Comparison of ENCODE assay signal across 8 mouse cellular contexts in genomic region chr10:59969821-59970449, GRCm38 (mm10). TPM values are rescaled to one million over a fixed set of nuclear protein-coding genes. Genes with fewer than 3 reads are reported as not detected.
DNase-seq lines count a peak whose midpoint lies in the region; ATAC-seq and TF ChIP-seq lines count a peak whose summit lies in the region.

No protein-coding gene starts in this region.

- peak; percentile 48 for DNase-seq in G1E (ENCODE audit: low spot score)
- peak; percentile 83 for DNase-seq in heart, postnatal 14 days
- DNase-seq in kidney, postnatal 4 days: peak; percentile 57 to 71
- peak; percentile 35 for DNase-seq in ovary, postnatal 10 days (ENCODE audit: low spot score)
- DNase-seq in yolk sac, embryonic 10.5 days (ENCODE audit: low spot score): peak; percentile 69

- intact Hi-C loops in heart, postnatal 14 days (cut with DNase I): loop anchor here (1.0 kb wide), 1 partner anchor 19 kb away; the partner anchor contains the start of gene Ddit4

- peak overlapping the region; percentile 81 for H3K9ac ChIP-seq in forebrain, embryonic 13.5 days
- H3K9ac ChIP-seq in lung, embryonic 16.5 days (ENCODE audit: low read length): peak overlapping the region; percentile 79

- H3K27me3 ChIP-seq in G1E (ENCODE audit: insufficient read depth, low read length): no peaks in the 10 kb centered on the region
- H3K27me3 ChIP-seq in forebrain, embryonic 13.5 days: no peaks in the 10 kb centered on the region
- peaks cover 5% of the 10 kb centered on the region; the same call in 1 of the 2 replicates for H3K27me3 ChIP-seq in lung, embryonic 16.5 days (ENCODE audit: control insufficient read depth, insufficient read depth, low read depth, low read length)

- under 1% methylated on average over 25 of the region's 25 CpGs for WGBS in forebrain, embryonic 13.5 days
- whole genome bisulfite sequencing in lung, embryonic 16.5 days: under 1% methylated on average over 25 of the region's 25 CpGs

- H3K27ac ChIP-seq in forebrain, embryonic 13.5 days: peak overlapping the region; percentile 79
- peak overlapping the region; percentile 94 for H3K27ac ChIP-seq in lung, embryonic 16.5 days (ENCODE audit: low read length)

- no peaks in the 10 kb centered on the region for H3K9me3 ChIP-seq in G1E (replicated peaks)
- no peaks in the 10 kb centered on the region for H3K9me3 ChIP-seq in forebrain, embryonic 13.5 days (replicated peaks)
- H3K9me3 ChIP-seq in lung, embryonic 16.5 days (ENCODE audit: control insufficient read depth, low read length): no peaks in the 10 kb centered on the region

- H3K4me1 ChIP-seq in G1E (ENCODE audit: insufficient read depth, low read depth, low read length): peaks cover 56% of the 10 kb centered on the region
- H3K4me1 ChIP-seq in forebrain, embryonic 13.5 days: peaks cover 37% of the 10 kb centered on the region
- H3K4me1 ChIP-seq in lung, embryonic 16.5 days (replicated peaks; ENCODE audit: control insufficient read depth, insufficient read depth, low read length): peaks cover 46% of the 10 kb centered on the region

- H3K4me2 ChIP-seq in forebrain, embryonic 13.5 days: peak overlapping the region; percentile 67
- peak overlapping the region; percentile 85 for H3K4me2 ChIP-seq in lung, embryonic 16.5 days (ENCODE audit: low read depth, low read length)

- H3K4me3 ChIP-seq in G1E (ENCODE audit: low read depth, low read length): peak overlapping the region; percentile 67
- peak overlapping the region; percentile 51 for H3K4me3 ChIP-seq in forebrain, embryonic 13.5 days
- H3K4me3 ChIP-seq in lung, embryonic 16.5 days (ENCODE audit: low read length): peak overlapping the region; percentile 60

- no peak for TF ChIP-seq CTCF in G1E (IDR thresholded peaks at IDR 0.05; ENCODE audit: low read depth, low read length)

- no peaks in the 10 kb centered on the region for H3K36me3 ChIP-seq in G1E (replicated peaks)
- H3K36me3 ChIP-seq in forebrain, embryonic 13.5 days (ENCODE audit: poor library complexity, severe bottlenecking): no peaks in the 10 kb centered on the region
- no peaks in the 10 kb centered on the region for H3K36me3 ChIP-seq in lung, embryonic 16.5 days (ENCODE audit: control insufficient read depth, insufficient read depth, low read length)

- peak; percentile 89 for ATAC-seq in G1E (ENCODE audit: extremely low read depth, insufficient number of reproducible peaks, low FRiP score, poor library complexity, severe bottlenecking)
- ATAC-seq in cerebellum, adult (ENCODE audit: insufficient number of reproducible peaks, low FRiP score, low TSS enrichment): peak; percentile 90
- ATAC-seq in forebrain, embryonic 13.5 days: peak; percentile 71
- peak; percentile 62 for ATAC-seq in lung, embryonic 16.5 days (ENCODE audit: low read depth)

RNA-seq across cellular contexts. Expression of gene Ddit4, which starts 18.3 kb away (rescaled TPM):
- total RNA-seq in G1E (2014; fragmentation: Nextera tagmentation) (21.6 and 27.7 TPM in 2 replicates), G1E (2017) (9.9 TPM in 2 replicates)
- 21.8 and 28.5 TPM in 2 replicates for polyA plus RNA-seq in G1E (2012)
- polyA plus RNA-seq in forebrain, embryonic 13.5 days (2015; fragmentation: Nextera tagmentation; extraction: Ambion mirVana): 69.3 and 71.3 TPM in 2 replicates
- total RNA-seq in heart, postnatal 14 days (2021): 100 to 1,000 TPM; 188 to 191 TPM
- polyA plus RNA-seq in lung, embryonic 16.5 days (2015; fragmentation: Nextera tagmentation; extraction: Ambion mirVana): 36.3 and 39.3 TPM in 2 replicates

RNA-seq across cellular contexts. Expression of gene Ascc1, which starts 32.7 kb away (rescaled TPM):
- 19.3 and 22.2 TPM in 2 replicates for total RNA-seq in G1E (2014; fragmentation: Nextera tagmentation)
- total RNA-seq in G1E (2017): 14.2 and 19.7 TPM in 2 replicates
- 22.6 and 24.8 TPM in 2 replicates for polyA plus RNA-seq in G1E (2012)
- 42.1 and 43.1 TPM in 2 replicates for polyA plus RNA-seq in forebrain, embryonic 13.5 days (2015; fragmentation: Nextera tagmentation; extraction: Ambion mirVana)
- total RNA-seq in heart, postnatal 14 days (2021): 10 to 100 TPM; 19.1 to 21.7 TPM
- polyA plus RNA-seq in lung, embryonic 16.5 days (2015; fragmentation: Nextera tagmentation; extraction: Ambion mirVana): 48.2 and 51.6 TPM in 2 replicates

RNA-seq across cellular contexts. Expression of gene Anapc16, which starts 33.0 kb away (rescaled TPM):
- total RNA-seq in G1E (2014; fragmentation: Nextera tagmentation): 43.2 and 54.4 TPM in 2 replicates
- 26.3 and 28.2 TPM in 2 replicates for total RNA-seq in G1E (2017)
- 36.7 and 38.4 TPM in 2 replicates for polyA plus RNA-seq in G1E (2012)
- polyA plus RNA-seq in forebrain, embryonic 13.5 days (2015; fragmentation: Nextera tagmentation; extraction: Ambion mirVana): 122 TPM in 2 replicates
- total RNA-seq in heart, postnatal 14 days (2021): 10 to 100 TPM; 64.8 to 70.1 TPM
- 103 and 104 TPM in 2 replicates for polyA plus RNA-seq in lung, embryonic 16.5 days (2015; fragmentation: Nextera tagmentation; extraction: Ambion mirVana)

Comparison
In these comparisons a context has a peak if more than half of its experiments do, and no peak if none do; other contexts are left out.
1. Peak in every context shown above with its lines: DNase-seq, ATAC-seq, H3K4me3 ChIP-seq and H3K27ac ChIP-seq.